Mouse (Mus musculus): Measurements from ENCODE around the gene Actn4. TPM values are rescaled to one million over a fixed set of nuclear protein-coding genes. Genes with fewer than 3 reads are reported as not detected.

The Actn4 gene
- polyA plus RNA-seq, 1 experiment from 2014 or later: 260 TPM

DNA sequence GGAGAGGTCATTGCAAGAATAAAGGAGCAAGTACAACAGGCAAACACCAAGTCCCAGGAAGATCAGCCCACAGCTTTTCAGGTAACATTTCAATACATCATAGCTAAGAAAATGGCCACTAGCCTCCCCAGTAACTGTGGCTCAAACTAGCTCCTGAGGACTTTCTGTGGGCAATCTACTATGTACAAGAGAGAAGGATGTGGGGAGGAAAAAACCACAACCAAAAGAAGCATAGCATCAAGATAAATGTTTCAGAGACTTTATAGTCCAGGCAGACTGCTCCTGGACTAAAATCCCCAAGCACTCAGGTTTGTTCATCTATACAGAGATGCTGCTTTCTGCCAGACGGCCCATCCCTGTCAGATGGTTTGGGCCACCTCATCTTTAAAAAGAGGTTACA, 5.9 kb downstream of the Actn4 start:
- Histone ChIP-seq H3K4me3 (ENCODE audit: low read length) (no peak overlapping the region), H3K4me1 (ENCODE audit: control insufficient read depth, insufficient read depth, low read length) (peaks cover 85% of the 10 kb centered on the region), H3K4me2 (ENCODE audit: low read depth, low read length) (no peak overlapping the region), H3K36me3 (ENCODE audit: control insufficient read depth, insufficient read depth) (peaks cover 3% of the 10 kb centered on the region; the same call in 1 of the 2 replicates), H3K9ac (ENCODE audit: low read length) (no peak overlapping the region), H3K27me3 (ENCODE audit: control insufficient read depth, insufficient read depth, low read length) (no peaks in the 10 kb centered on the region), H3K9me3 (replicated peaks; ENCODE audit: control insufficient read depth, low read length) (no peaks in the 10 kb centered on the region), H3K27ac (ENCODE audit: low read length) (peak overlapping the region; percentile 88)
- ATAC-seq (replicated peaks; ENCODE audit: extremely low read depth, insufficient read depth, low FRiP score): no peak
- WGBS: 78% methylated on average over 1 of the region's 1 CpGs

DNA sequence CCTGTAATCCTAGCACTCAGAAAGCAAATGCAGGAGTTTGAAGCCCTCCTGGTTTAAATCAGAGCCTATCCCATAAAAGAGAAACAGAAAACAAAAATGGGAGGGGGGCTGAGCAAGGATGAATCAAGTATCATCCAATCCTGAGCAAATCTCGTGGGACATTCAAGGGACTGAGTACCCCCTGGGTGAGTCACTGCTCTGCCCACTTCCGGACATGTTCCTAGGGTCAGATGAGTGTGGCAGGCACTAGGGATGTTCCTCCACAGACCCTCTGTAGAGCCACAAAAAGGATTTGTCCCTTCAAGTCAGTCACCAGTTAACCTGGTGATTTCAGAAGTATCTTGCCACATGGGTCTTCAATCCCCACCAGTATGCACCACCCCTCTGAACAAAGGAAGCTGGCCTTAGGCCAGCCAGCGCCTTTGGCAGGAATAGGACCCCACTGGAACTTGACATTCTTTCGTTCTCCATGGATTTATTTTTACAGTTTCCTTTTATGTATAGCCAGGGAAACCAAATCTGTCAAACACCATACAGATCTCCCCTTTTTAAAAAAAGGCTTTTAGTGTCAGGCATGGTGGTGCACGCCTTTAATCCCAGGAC, 6.7 kb downstream of the Actn4 start:
- ATAC-seq (replicated peaks; ENCODE audit: extremely low read depth, insufficient read depth, low FRiP score): no peak
- Histone ChIP-seq H3K9me3 (replicated peaks; ENCODE audit: control insufficient read depth, low read length) (no peaks in the 10 kb centered on the region), H3K4me2 (ENCODE audit: low read depth, low read length) (peak overlapping the region; percentile 16), H3K36me3 (ENCODE audit: control insufficient read depth, insufficient read depth) (peaks cover 4% of the 10 kb centered on the region; the same call in 1 of the 2 replicates), H3K27me3 (ENCODE audit: control insufficient read depth, insufficient read depth, low read length) (no peaks in the 10 kb centered on the region), H3K4me1 (ENCODE audit: control insufficient read depth, insufficient read depth, low read length) (peaks cover 89% of the 10 kb centered on the region), H3K4me3 (ENCODE audit: low read length) (0 out of 2 replicates have a peak overlapping the region, but pooled peaks have one; percentile 1), H3K9ac (ENCODE audit: low read length) (peak overlapping the region; percentile 53), H3K27ac (ENCODE audit: low read length) (peak overlapping the region; percentile 88)
- WGBS: 18% methylated on average over 5 of the region's 5 CpGs

- 69% methylated on average over 4 of the region's 4 CpGs for WGBS
- no peak overlapping the region for H3K4me3 ChIP-seq (ENCODE audit: low read length)
- no peaks in the 10 kb centered on the region for H3K27me3 ChIP-seq (ENCODE audit: control insufficient read depth, insufficient read depth, low read length)
- peaks cover 89% of the 10 kb centered on the region for H3K4me1 ChIP-seq (ENCODE audit: control insufficient read depth, insufficient read depth, low read length)
- H3K27ac ChIP-seq (ENCODE audit: low read length): peak overlapping the region; percentile 88
- ATAC-seq (replicated peaks; ENCODE audit: extremely low read depth, insufficient read depth, low FRiP score): no peak
- H3K4me2 ChIP-seq (ENCODE audit: low read depth, low read length): peak overlapping the region; percentile 16
- no peaks in the 10 kb centered on the region for H3K9me3 ChIP-seq (replicated peaks; ENCODE audit: control insufficient read depth, low read length)
- peaks cover 6% of the 10 kb centered on the region; the same call in 1 of the 2 replicates for H3K36me3 ChIP-seq (ENCODE audit: control insufficient read depth, insufficient read depth)
- H3K9ac ChIP-seq (ENCODE audit: low read length): peak overlapping the region; percentile 53
These were observed 7.4 kb downstream of the Actn4 start for GRCm38 (mm10) chr7:28954773-28955172.

- Histone ChIP-seq H3K4me3 (ENCODE audit: low read length) (no peak overlapping the region), H3K36me3 (ENCODE audit: control insufficient read depth, insufficient read depth) (peaks cover 6% of the 10 kb centered on the region; the same call in 1 of the 2 replicates), H3K9ac (ENCODE audit: low read length) (peak overlapping the region; percentile 43; the same call in 1 of the 2 replicates), H3K27ac (ENCODE audit: low read length) (peak overlapping the region; percentile 74), H3K9me3 (replicated peaks; ENCODE audit: control insufficient read depth, low read length) (no peaks in the 10 kb centered on the region), H3K27me3 (ENCODE audit: control insufficient read depth, insufficient read depth, low read length) (no peaks in the 10 kb centered on the region), H3K4me1 (ENCODE audit: control insufficient read depth, insufficient read depth, low read length) (peaks cover 89% of the 10 kb centered on the region), H3K4me2 (ENCODE audit: low read depth, low read length) (peak overlapping the region; percentile 41)
- ATAC-seq (replicated peaks; ENCODE audit: extremely low read depth, insufficient read depth, low FRiP score): no peak
- 21% methylated on average over 2 of the region's 2 CpGs for WGBS
These were observed 8.4 kb downstream of the Actn4 start for GRCm38 (mm10) chr7:28953476-28954376.

DNA sequence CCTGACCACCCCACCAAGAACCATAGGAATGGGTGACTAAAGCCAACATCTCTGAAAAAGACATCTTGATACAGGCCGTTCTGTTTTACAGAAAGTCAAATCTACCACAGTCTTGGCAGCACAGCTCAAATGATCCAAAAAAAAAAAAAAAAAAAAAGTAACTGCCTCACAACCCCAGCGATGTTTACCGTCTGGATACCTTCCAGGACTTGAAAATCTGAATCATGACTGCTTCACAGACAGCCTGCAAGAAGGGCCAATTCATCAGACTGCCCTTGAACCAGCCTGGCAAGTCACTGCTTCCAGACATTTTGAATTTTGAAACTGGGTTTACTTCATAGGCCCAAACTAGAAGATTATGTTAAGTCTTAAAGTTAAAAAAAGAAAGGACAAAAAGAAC, 9.4 kb downstream of the Actn4 start:
- Histone ChIP-seq H3K27ac (ENCODE audit: low read length) (peak overlapping the region; percentile 74), H3K4me2 (ENCODE audit: low read depth, low read length) (no peak overlapping the region), H3K4me3 (ENCODE audit: low read length) (no peak overlapping the region), H3K36me3 (ENCODE audit: control insufficient read depth, insufficient read depth) (peaks cover 6% of the 10 kb centered on the region; the same call in 1 of the 2 replicates), H3K4me1 (ENCODE audit: control insufficient read depth, insufficient read depth, low read length) (peaks cover 88% of the 10 kb centered on the region), H3K9me3 (replicated peaks; ENCODE audit: control insufficient read depth, low read length) (no peaks in the 10 kb centered on the region), H3K9ac (ENCODE audit: low read length) (peak overlapping the region; percentile 43; the same call in 1 of the 2 replicates), H3K27me3 (ENCODE audit: control insufficient read depth, insufficient read depth, low read length) (no peaks in the 10 kb centered on the region)
- ATAC-seq (replicated peaks; ENCODE audit: extremely low read depth, insufficient read depth, low FRiP score): no peak
- WGBS: 7% methylated on average over 3 of the region's 3 CpGs

DNA sequence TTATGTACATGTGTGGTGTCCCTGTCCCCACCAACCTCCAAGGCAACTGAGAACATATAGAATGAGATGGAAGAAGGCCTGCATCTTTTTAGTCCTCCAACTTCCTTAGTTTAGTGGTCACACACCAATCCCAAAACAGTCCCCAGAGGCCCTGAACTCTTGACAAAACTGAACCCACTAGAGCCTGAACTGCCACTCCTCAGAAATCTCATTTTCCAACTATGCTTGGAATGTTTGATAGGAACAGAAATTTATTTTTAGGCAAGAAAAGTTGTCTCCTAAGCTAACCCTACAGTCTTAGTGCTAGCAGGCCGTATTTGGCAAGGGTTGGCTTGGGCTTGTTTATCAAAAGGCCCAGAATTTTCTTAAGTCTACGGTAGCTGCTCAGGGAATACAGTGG, 10.4 kb downstream of the Actn4 start:
- peaks cover 88% of the 10 kb centered on the region for H3K4me1 ChIP-seq (ENCODE audit: control insufficient read depth, insufficient read depth, low read length)
- peaks cover 6% of the 10 kb centered on the region; the same call in 1 of the 2 replicates for H3K36me3 ChIP-seq (ENCODE audit: control insufficient read depth, insufficient read depth)
- H3K9me3 ChIP-seq (replicated peaks; ENCODE audit: control insufficient read depth, low read length): no peaks in the 10 kb centered on the region
- peak overlapping the region; percentile 44; the same call in 1 of the 2 replicates for H3K9ac ChIP-seq (ENCODE audit: low read length)
- H3K4me2 ChIP-seq (ENCODE audit: low read depth, low read length): 0 out of 2 replicates have a peak overlapping the region, but pooled peaks have one; percentile 8
- no peak for ATAC-seq (replicated peaks; ENCODE audit: extremely low read depth, insufficient read depth, low FRiP score)
- H3K27me3 ChIP-seq (ENCODE audit: control insufficient read depth, insufficient read depth, low read length): no peaks in the 10 kb centered on the region
- WGBS: 36% methylated on average over 2 of the region's 2 CpGs
- peak overlapping the region; percentile 74 for H3K27ac ChIP-seq (ENCODE audit: low read length)
- no peak overlapping the region for H3K4me3 ChIP-seq (ENCODE audit: low read length)

DNA sequence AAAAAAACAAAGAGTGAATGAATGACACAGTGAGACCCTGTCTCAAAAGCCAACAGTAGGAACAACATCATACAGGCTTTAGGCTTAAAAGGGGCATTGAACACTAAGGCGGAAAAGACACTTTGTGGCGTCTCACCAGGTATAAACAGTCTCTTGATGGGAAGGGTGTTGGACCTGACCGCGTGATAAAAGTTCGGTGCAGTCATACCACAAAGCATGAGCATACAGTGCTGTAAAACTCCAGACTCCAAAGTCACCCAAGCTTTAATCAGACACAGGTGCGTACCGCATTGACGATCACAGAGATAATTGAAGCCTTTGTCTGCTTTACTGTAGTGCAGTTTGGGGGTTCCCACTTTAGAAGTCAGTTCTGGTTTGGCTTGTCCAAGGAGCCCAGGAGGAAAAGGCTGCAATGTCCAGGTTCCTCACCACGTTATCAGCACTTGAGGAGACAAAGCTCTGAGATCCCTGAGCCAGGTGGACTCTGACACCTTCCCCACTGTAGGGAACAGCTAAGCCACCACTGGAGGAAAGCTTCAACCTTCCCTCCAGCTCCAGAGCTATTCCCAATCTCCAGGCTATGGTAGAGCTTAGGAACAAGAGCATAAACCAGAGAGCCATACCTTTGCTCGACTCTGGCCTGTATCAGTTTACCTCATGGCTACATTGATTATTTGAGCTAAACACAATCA, 11.6 kb downstream of the Actn4 start:
- no peak for ATAC-seq (replicated peaks; ENCODE audit: extremely low read depth, insufficient read depth, low FRiP score)
- Histone ChIP-seq H3K27ac (ENCODE audit: low read length) (no peak overlapping the region), H3K4me2 (ENCODE audit: low read depth, low read length) (no peak overlapping the region), H3K36me3 (ENCODE audit: control insufficient read depth, insufficient read depth) (peaks cover 3% of the 10 kb centered on the region; the same call in 1 of the 2 replicates), H3K9me3 (replicated peaks; ENCODE audit: control insufficient read depth, low read length) (no peaks in the 10 kb centered on the region), H3K4me3 (ENCODE audit: low read length) (no peak overlapping the region), H3K9ac (ENCODE audit: low read length) (no peak overlapping the region), H3K27me3 (ENCODE audit: control insufficient read depth, insufficient read depth, low read length) (no peaks in the 10 kb centered on the region), H3K4me1 (ENCODE audit: control insufficient read depth, insufficient read depth, low read length) (peaks cover 89% of the 10 kb centered on the region)
- 82% methylated on average over 10 of the region's 10 CpGs for WGBS

GRCm38 (mm10) chr7:28949298-28949697, 12.8 kb downstream of the Actn4 start:
- ATAC-seq (replicated peaks; ENCODE audit: extremely low read depth, insufficient read depth, low FRiP score): no peak
- no peak overlapping the region for H3K4me2 ChIP-seq (ENCODE audit: low read depth, low read length)
- no peak overlapping the region for H3K4me3 ChIP-seq (ENCODE audit: low read length)
- no peaks in the 10 kb centered on the region for H3K27me3 ChIP-seq (ENCODE audit: control insufficient read depth, insufficient read depth, low read length)
- WGBS: 45% methylated on average over 2 of the region's 2 CpGs
- peak overlapping the region; percentile 53 for H3K9ac ChIP-seq (ENCODE audit: low read length)
- H3K4me1 ChIP-seq (ENCODE audit: control insufficient read depth, insufficient read depth, low read length): peaks cover 95% of the 10 kb centered on the region
- peak overlapping the region; percentile 98 for H3K27ac ChIP-seq (ENCODE audit: low read length)
- no peaks in the 10 kb centered on the region for H3K9me3 ChIP-seq (replicated peaks; ENCODE audit: control insufficient read depth, low read length)
- H3K36me3 ChIP-seq (ENCODE audit: control insufficient read depth, insufficient read depth): peaks cover 3% of the 10 kb centered on the region; the same call in 1 of the 2 replicates

Measured in heart, embryonic 16.5 days (tissue).